Mouse (Mus musculus): Measurements from ENCODE around the gene Actr3. TPM values are rescaled to one million over a fixed set of nuclear protein-coding genes. Genes with fewer than 3 reads are reported as not detected.
"Not testable (repeated sequence)": the region's sequence is repeated elsewhere in the genome, so short reads cannot be mapped to it uniquely, and the experiment has no call there.

Gene Actr3
- polyA plus RNA-seq, 1 experiment: not detected

DNA sequence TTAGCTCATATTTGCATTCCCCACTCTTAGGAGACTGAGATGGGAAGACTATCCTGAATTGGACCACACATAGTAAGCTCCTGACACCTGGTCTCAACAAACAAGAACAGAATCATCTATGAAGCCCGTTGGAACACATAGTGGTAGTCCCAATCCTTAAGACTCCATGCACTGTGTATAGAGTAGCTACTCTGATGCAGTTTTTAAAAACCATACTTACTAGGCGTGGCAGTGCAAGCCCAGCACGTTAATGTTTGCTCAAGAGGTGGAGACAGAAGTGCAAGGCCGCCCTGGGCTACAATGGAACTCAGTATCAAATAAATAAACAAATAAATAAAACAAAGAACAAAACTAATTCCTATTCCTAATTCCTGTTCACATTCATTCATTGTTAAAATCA, 5.5 kb downstream of the Actr3 start:
- Histone ChIP-seq H3K4me1 (ENCODE audit: control insufficient read depth, insufficient read depth, low read length) (peaks cover 2% of the 10 kb centered on the region; the same call in 1 of the 2 replicates), H3K27ac (ENCODE audit: insufficient read depth, low read depth, low read length) (no peak overlapping the region), H3K4me3 (ENCODE audit: insufficient read depth, low read depth, low read length) (no peak overlapping the region)
- no peak for TF ChIP-seq POLR2A (IDR thresholded peaks at IDR 0.05; ENCODE audit: insufficient read depth, low read depth, low read length)
- no peak for TF ChIP-seq CTCF (IDR thresholded peaks at IDR 0.05; ENCODE audit: insufficient read depth, low read depth, low read length)
- 83% methylated on average over 4 of the region's 4 CpGs for WGBS

DNA sequence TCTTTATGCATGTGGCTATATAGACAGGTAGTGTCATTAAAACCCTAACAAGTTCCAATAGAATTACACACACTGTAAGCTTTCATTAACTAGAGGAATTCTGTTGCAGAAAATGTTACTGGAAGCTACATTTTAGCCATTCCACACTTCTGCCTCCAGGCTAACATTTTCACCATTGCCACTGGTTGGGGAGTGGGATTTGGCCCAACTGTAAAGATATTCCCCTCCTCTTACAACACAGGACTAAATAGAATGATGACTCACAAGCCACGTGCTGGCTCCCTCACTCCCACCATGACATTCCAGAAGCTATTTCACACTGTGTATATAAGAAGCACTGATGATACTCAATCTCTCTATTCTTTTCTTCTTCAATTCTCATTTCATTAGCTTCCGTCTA, 7.2 kb downstream of the Actr3 start:
- peaks cover 2% of the 10 kb centered on the region; the same call in 1 of the 2 replicates for H3K4me1 ChIP-seq (ENCODE audit: control insufficient read depth, insufficient read depth, low read length)
- no peak overlapping the region for H3K27ac ChIP-seq (ENCODE audit: insufficient read depth, low read depth, low read length)
- no peak overlapping the region for H3K4me3 ChIP-seq (ENCODE audit: insufficient read depth, low read depth, low read length)
- WGBS: 33% methylated on average over 2 of the region's 2 CpGs
- TF ChIP-seq CTCF (IDR thresholded peaks at IDR 0.05; ENCODE audit: insufficient read depth, low read depth, low read length): no peak
- TF ChIP-seq POLR2A (IDR thresholded peaks at IDR 0.05; ENCODE audit: insufficient read depth, low read depth, low read length): no peak

DNA sequence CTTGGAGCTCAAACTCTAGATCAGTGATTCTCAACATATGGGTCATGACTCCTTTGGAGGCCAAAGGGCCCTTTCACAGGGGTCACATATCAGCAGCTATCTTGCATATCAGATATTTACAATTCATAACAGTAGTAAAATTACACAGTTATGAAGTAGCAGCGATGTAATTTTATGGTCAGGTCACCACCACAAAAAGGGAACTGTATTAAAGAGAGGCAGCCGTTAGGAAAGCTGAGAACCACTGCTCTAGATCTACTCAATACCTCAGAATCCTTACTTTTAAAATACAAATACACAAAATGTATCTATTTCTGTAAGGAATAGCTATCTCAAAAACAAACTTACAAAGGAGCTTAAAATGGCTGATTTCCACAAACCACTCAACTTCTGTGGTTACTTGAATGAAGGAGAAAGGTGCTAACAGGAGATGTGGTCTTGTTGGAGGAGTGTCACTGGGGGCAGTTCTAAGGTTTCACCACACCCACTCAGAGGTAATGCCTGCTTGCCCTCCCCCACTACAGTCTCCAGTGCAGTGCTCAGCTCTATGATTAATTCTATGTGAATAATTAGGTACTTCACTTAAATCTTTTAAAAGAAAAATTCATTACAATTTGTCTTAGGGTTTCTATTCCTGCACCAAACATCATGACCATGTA, 9.0 kb downstream of the Actr3 start:
- Histone ChIP-seq H3K27ac (ENCODE audit: insufficient read depth, low read depth, low read length) (no peak overlapping the region), H3K4me1 (ENCODE audit: control insufficient read depth, insufficient read depth, low read length) (peaks cover 2% of the 10 kb centered on the region; the same call in 1 of the 2 replicates), H3K4me3 (ENCODE audit: insufficient read depth, low read depth, low read length) (no peak overlapping the region)
- no peak for TF ChIP-seq POLR2A (IDR thresholded peaks at IDR 0.05; ENCODE audit: insufficient read depth, low read depth, low read length)
- TF ChIP-seq CTCF (IDR thresholded peaks at IDR 0.05; ENCODE audit: insufficient read depth, low read depth, low read length): no peak
- WGBS: 82% methylated on average over 2 of the region's 2 CpGs

DNA sequence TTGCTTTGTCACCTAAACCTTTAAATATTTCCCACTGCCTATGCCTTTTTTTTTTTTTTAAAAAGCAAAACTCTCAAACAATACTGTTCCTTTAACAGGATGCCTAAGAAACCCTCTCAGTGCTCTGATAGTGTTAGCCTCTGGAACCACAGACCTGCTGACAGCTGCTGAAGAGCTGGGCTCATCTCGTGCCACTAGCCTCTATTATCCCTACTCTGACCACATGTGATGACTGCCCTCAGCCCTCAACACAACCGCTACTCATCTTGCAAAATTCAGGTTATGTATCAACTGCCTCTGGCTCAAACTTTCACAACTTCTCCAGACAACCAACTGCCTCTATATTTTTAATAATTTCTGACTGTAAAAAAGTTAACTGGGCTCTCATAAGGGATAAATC, 15.6 kb downstream of the Actr3 start:
- H3K27ac ChIP-seq (ENCODE audit: insufficient read depth, low read depth, low read length): no peak overlapping the region
- no peaks in the 10 kb centered on the region for H3K4me1 ChIP-seq (ENCODE audit: control insufficient read depth, insufficient read depth, low read length)
- 63% methylated on average over 2 of the region's 2 CpGs for WGBS
- TF ChIP-seq POLR2A (IDR thresholded peaks at IDR 0.05; ENCODE audit: insufficient read depth, low read depth, low read length): no peak
- no peak for TF ChIP-seq CTCF (IDR thresholded peaks at IDR 0.05; ENCODE audit: insufficient read depth, low read depth, low read length)
- no peak overlapping the region for H3K4me3 ChIP-seq (ENCODE audit: insufficient read depth, low read depth, low read length)

DNA sequence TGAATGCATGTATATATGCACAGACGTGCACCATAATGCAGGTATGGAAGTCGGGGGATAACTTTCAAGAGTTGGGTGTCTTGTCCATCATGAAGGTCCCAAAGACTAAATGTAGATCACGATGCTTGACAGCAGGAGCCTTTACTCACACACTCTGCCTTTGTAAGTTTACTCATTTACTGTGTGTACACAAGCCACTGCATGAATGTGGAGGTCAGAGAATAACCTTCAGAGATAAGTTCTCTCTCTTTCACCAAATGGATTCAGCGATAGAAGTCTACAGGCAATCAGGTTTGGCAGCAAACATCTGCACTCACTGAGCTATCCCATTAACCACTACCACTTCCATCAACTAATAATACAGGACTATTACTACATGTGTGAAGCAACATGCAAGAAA, 16.8 kb downstream of the Actr3 start:
- WGBS: 91% methylated on average over 4 of the region's 4 CpGs
- TF ChIP-seq CTCF (IDR thresholded peaks at IDR 0.05; ENCODE audit: insufficient read depth, low read depth, low read length) (no peak), POLR2A (IDR thresholded peaks at IDR 0.05; ENCODE audit: insufficient read depth, low read depth, low read length) (no peak)
- Histone ChIP-seq H3K4me1 (ENCODE audit: control insufficient read depth, insufficient read depth, low read length) (no peaks in the 10 kb centered on the region), H3K4me3 (ENCODE audit: insufficient read depth, low read depth, low read length) (no peak overlapping the region), H3K27ac (ENCODE audit: insufficient read depth, low read depth, low read length) (no peak overlapping the region)

DNA sequence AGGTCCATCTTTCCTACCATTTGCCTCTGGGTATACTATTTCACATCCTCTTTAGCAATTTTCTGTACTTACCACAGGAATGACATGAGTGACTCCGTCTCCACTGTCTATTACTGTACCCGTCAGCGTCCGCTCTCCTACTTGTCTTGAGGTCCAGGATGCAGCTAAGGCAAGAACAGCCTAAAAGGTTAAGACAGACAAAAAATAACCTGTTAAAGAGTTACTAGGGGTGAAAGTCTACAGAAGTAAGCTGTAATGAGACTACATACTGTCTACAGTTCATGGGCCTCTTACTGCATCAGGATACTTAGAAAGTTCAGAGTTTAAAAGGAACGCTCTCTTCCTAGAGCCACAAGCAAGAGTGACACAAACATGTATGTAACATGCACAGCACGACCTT, 28.3 kb downstream of the Actr3 start:
- Histone ChIP-seq H3K4me1 (ENCODE audit: control insufficient read depth, insufficient read depth, low read length) (no peaks in the 10 kb centered on the region), H3K27ac (ENCODE audit: insufficient read depth, low read depth, low read length) (no peak overlapping the region), H3K4me3 (ENCODE audit: insufficient read depth, low read depth, low read length) (no peak overlapping the region)
- no peak for TF ChIP-seq CTCF (IDR thresholded peaks at IDR 0.05; ENCODE audit: insufficient read depth, low read depth, low read length)
- no peak for TF ChIP-seq POLR2A (IDR thresholded peaks at IDR 0.05; ENCODE audit: insufficient read depth, low read depth, low read length)
- WGBS: 96% methylated on average over 6 of the region's 6 CpGs

DNA sequence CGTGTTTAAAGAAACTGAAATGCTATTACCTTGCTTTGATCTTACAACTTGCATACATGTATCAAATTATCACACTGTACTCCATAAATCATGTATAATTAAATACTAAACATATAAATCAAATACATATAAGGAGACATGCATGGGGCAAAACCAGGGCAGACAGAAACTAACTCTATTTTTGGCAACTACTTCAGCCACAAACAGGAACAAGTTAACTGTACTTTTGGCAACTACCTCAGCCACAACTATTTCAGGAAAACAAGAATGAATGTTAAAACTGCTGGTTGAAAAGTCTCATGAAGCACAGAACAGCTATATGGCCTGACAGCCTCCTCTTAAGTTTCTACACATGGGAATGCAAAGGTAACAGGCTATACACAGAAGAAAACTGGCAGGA, 40.1 kb downstream of the Actr3 start:
- WGBS: 93% methylated on average over 1 of the region's 1 CpGs
- no peak for TF ChIP-seq POLR2A (IDR thresholded peaks at IDR 0.05; ENCODE audit: insufficient read depth, low read depth, low read length)
- TF ChIP-seq CTCF (IDR thresholded peaks at IDR 0.05; ENCODE audit: insufficient read depth, low read depth, low read length): no peak
- no peak overlapping the region for H3K27ac ChIP-seq (ENCODE audit: insufficient read depth, low read depth, low read length)
- H3K4me1 ChIP-seq (ENCODE audit: control insufficient read depth, insufficient read depth, low read length): no peaks in the 10 kb centered on the region
- no peak overlapping the region for H3K4me3 ChIP-seq (ENCODE audit: insufficient read depth, low read depth, low read length)

DNA sequence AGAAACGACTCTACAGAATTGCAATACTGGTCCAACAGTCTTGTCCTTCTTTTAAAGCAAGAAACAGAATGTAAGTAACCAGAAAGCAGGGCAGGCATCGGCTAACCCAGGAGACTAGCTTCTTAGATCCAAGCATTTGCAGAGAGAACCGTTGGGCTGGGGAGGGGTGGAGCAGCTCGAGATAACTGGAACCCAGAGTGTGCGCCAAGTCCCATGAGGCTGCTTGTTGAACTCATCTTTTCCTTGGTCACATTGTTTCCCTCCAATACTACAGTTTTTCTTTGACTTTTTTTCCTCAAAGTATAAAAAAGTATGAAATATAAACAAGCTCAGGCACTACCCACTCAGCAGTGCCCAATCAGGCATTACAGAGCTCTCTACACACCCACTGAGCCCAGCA, 42.2 kb downstream of the Actr3 start:
- H3K4me3 ChIP-seq (ENCODE audit: insufficient read depth, low read depth, low read length); H3K27ac ChIP-seq (ENCODE audit: insufficient read depth, low read depth, low read length); H3K4me1 ChIP-seq (ENCODE audit: control insufficient read depth, insufficient read depth, low read length): not testable (repeated sequence)
- WGBS: 89% methylated on average over 5 of the region's 5 CpGs

DNA sequence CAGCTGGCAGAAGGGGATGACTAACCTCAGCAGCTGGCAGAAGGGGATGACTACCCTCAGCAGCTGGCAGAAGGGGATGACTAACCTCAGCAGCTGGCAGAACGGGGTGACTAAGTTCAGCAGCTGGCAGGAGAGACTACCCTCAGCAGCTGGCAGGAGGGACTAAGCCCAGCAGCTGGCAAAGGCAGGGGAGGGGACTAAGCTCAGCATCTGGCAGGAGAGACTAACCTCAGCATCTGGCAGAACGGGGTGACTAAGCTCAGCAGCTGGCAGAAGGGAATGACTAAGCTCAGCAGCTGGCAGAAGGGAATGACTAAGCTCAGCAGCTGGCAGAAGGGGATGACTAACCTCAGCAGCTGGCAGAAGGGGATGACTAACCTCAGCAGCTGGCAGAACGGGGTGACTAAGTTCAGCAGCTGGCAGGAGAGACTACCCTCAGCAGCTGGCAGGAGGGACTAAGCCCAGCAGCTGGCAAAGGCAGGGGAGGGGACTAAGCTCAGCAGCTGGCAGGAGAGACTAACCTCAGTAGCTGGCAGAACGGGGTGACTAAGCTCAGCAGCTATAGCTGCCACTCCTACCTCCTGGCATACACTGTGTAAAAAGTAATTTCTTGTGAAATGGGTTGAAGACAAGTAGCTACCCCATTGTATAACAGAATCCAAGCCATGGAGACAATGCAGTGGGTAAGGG, 45.3 kb downstream of the Actr3 start:
- H3K4me3 ChIP-seq (ENCODE audit: insufficient read depth, low read depth, low read length); H3K27ac ChIP-seq (ENCODE audit: insufficient read depth, low read depth, low read length); H3K4me1 ChIP-seq (ENCODE audit: control insufficient read depth, insufficient read depth, low read length): not testable (repeated sequence)
- WGBS: 72% methylated on average over 4 of the region's 4 CpGs

DNA sequence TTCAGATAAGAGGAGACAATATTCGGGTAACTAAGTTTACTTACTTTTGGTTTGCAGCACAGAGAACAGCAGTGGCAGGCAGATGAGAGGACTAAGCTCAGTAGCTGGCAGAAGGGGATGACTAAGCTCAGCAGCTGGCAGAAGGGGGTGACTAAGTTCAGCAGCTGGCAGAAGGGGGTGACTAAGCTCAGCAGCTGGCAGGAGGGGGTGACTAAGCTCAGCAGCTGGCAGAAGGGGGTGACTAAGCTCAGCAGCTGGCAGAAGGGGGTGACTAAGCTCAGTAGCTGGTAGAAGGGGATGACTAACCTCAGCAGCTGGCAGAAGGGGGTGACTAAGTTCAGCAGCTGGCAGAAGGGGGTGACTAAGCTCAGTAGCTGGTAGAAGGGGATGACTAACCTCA, 45.9 kb downstream of the Actr3 start:
- H3K4me1 ChIP-seq (ENCODE audit: control insufficient read depth, insufficient read depth, low read length); H3K4me3 ChIP-seq (ENCODE audit: insufficient read depth, low read depth, low read length); H3K27ac ChIP-seq (ENCODE audit: insufficient read depth, low read depth, low read length): not testable (repeated sequence)
- WGBS: 85% methylated on average over 1 of the region's 1 CpGs
